Mouse (Mus musculus): ENCODE measurements around the gene Klrb1c.
"Not testable (repeated sequence)": the region's sequence is repeated elsewhere in the genome, so short reads cannot be mapped to it uniquely, and the experiment has no call there.

The Klrb1c gene

GRCm38 (mm10) chr6:128797936-128798771 is 9.1 kb upstream of the Klrb1c start:
- no peak for DNase-seq (ENCODE audit: low spot score in 2 of 2)

GRCm38 (mm10) chr6:128797185-128797905 is 8.3 kb upstream of the Klrb1c start:
- no peak for DNase-seq (ENCODE audit: low spot score in 2 of 2)

DNA sequence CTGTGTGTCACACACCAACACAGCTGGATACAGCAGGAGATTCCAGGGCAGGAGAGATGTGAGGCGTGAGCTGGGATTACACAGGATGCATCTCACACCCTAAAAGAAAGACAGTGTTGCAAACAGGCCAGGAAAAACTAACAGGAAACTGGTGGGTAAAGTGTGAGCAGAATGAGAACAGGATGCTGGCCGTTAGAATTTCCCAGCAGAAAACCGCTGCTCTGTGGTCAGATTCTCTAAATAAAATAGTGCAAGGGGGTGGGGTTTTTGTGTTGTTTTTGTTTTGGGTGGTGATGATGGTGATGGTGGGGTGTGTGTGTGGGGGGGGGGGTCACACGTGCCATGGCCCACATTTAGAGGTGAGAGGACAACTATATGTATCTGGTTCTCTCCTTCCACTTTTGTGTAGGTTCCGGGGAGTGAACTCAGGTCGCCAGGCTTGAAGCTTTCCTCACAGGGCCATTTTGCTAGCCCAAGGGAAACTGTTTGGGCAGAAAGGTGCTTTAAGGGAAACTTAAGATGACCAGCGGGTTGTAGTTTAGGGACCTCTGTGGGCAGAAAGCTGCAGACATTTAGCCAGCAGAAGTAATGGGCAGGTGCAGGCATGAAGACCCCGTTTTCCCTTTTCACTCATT is 7.4 kb upstream of the Klrb1c start:
- DNase-seq (ENCODE audit: low spot score in 2 of 2) = no peak

- DNase-seq (ENCODE audit: low spot score in 2 of 2) = no peak
These were observed 4.7 kb upstream of the Klrb1c start for GRCm38 (mm10) chr6:128793734-128794133.

GRCm38 (mm10) chr6:128790491-128790994 is 1.5 kb upstream of the Klrb1c start:
- DNase-seq (ENCODE audit: low spot score in 2 of 2) = not testable (repeated sequence)

- DNase-seq (ENCODE audit: low spot score in 2 of 2) = no peak
These were observed 498 bp downstream of the Klrb1c start for GRCm38 (mm10) chr6:128788517-128788916.

DNA sequence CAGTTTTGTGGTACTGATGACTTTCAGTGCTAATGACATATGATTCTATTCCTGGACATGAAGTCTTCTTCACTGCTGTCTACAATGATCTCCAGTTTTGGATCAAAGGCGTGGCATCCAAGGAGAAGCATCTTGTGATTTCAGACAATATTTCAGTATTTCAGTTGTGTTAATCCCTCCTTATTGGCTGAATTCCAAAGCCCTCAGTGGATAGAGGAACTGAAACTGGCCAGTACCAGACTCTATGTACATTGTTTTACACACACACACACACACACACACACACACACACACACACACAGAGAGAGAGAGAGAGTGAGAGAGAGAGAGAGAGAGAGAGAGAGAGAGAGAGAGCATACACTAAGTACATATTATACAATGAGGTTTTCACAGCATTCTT is 2.6 kb downstream of the Klrb1c start:
- DNase-seq (ENCODE audit: low spot score in 2 of 2) = not testable (repeated sequence)

GRCm38 (mm10) chr6:128769481-128770253 is 19.3 kb downstream of the Klrb1c start:
- no peak for DNase-seq (ENCODE audit: low spot score in 2 of 2)

- DNase-seq (ENCODE audit: low spot score in 2 of 2) = no peak
These were observed 21.0 kb downstream of the Klrb1c start for GRCm38 (mm10) chr6:128768047-128768446.

DNA sequence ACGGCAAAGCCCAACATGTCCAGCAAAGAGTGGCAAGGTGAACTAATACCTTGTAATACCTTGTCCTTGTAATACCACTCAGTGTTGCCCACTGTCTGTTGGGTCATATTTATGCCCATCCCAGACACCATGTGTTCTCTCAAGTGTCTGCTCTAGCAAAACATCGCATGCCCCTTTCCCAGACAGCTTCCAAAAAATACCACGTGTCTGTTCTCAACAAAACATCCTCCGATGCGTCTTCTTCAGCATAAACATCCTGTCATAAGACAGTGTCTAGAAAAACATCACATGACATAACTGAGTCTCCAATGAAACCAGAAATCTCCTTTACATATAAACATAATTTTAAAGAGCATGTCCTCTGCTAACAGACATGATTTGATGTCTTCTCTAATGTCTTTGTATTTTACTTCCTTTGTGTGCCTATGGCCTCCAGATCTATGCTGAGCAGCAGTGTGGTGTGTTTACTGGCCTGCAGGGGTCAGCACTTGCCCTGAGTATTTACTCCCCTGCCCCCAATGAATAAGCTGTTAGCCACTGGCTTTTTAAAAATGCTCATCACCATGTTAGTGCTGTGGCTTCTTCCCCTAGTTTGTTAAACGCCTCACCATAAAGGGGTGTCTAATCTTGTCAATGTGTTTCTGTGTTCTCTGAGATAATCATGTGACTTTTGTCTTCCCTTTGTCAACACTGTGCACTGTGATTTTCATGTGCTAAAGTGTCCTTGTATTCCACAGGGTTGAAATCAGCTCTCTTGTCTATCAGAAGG is 22.3 kb downstream of the Klrb1c start:
- DNase-seq (ENCODE audit: low spot score in 2 of 2) = not testable (repeated sequence)

GRCm38 (mm10) chr6:128765211-128765610 is 23.8 kb downstream of the Klrb1c start:
- DNase-seq (ENCODE audit: low spot score in 2 of 2) = no peak

GRCm38 (mm10) chr6:128764598-128764997 is 24.4 kb downstream of the Klrb1c start:
- DNase-seq (ENCODE audit: low spot score in 2 of 2) = no peak

DNA sequence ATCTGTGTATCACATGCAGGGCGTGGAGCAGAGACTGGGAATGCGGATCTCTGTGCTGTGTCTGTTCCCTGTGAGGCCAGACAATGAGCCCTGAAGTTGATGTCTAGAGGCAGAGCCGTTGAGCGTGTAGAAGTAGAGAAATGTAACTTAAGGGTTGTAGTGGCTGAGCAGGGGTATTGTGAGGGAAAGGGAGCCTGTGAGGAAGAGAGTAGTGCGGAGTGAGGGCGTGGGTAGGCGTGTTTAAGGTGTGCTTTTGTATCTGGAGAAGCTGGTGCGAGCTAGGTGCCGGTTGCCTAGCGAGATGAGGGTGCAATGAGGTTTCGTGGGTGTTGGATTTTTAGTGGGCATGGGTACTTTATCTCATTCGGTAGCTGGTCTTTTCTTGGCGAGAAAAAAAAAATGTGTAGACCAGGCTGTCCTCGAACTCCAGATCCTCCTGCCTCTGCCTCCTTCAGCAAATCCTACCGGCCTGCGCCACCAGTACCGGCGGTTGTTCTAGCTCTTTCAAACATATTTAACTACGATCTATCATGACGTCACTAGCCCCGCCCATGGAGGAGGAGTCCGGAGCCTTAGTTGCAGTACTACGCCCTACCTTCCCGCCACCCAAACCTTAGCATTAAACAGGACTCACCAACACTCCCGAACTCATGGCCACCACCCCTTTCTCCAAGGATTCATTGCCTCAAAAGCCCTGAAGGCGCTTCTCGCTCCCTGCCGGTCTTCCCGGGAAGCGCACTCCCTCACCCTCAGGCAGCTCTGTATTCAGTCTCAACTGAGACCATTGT is 25.1 kb downstream of the Klrb1c start:
- DNase-seq (ENCODE audit: low spot score in 2 of 2) = peak; percentile 98 to 99

- not testable (repeated sequence) for DNase-seq (ENCODE audit: low spot score in 2 of 2)
These were observed 25.9 kb downstream of the Klrb1c start for GRCm38 (mm10) chr6:128762892-128763670.

DNA sequence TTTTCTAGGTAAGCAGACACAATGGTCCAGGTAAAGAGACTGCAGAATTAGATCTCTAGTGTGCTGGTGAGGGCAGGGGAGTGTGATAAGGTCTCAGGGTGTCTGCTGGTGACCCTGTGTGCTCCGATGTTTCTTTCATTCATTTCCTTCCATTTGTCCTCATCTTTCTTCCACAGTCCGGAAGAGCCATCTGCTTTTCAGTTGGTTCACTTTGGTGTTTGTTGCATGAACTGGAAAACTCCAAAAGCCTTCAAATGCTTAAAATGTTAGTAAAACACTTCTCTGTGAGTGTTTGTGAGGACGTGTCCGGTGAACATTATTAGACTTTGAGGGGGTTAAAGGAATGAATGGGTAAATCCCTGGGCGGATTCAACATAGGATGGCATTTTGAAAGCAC is 27.9 kb downstream of the Klrb1c start:
- DNase-seq (ENCODE audit: low spot score in 2 of 2) = no peak

GRCm38 (mm10) chr6:128760416-128761143 is 28.4 kb downstream of the Klrb1c start:
- peak; percentile 83 to 86 for DNase-seq (ENCODE audit: low spot score in 2 of 2)

DNA sequence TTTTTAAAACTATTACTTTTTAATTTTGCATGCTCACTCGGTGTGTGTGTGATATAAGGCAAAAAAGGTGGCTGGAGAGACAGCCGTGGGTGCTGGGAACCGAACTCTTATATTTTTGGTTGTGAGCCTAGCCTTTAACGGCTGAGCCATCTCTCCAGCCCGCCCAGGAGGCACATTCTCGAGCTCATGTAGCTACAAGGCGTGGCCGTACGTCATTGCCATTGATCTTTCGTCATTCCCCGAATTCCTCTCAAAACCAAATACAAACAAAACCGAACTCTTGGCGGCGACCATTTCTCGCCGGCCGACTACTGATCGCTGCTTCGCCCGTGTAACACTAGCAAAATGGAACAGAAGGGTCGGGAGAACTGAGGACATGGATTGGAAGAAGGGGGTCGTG is 29.0 kb downstream of the Klrb1c start:
- peak; percentile 92 to 94 for DNase-seq (ENCODE audit: low spot score in 2 of 2)

- DNase-seq (ENCODE audit: low spot score in 2 of 2) = no peak
These were observed 29.6 kb downstream of the Klrb1c start for GRCm38 (mm10) chr6:128759221-128759950.

All from right cerebral cortex, postnatal 36 days (tissue).